Mouse (Mus musculus) 416B (cell line): ENCODE measurements around the gene Shtn1.

Experiments
- DNase-seq: peaks from one replicate; pipeline ENCODE4 v3.0.0; 2011; ENCODE audit warnings: low read depth

Shtn1 gene

DNA sequence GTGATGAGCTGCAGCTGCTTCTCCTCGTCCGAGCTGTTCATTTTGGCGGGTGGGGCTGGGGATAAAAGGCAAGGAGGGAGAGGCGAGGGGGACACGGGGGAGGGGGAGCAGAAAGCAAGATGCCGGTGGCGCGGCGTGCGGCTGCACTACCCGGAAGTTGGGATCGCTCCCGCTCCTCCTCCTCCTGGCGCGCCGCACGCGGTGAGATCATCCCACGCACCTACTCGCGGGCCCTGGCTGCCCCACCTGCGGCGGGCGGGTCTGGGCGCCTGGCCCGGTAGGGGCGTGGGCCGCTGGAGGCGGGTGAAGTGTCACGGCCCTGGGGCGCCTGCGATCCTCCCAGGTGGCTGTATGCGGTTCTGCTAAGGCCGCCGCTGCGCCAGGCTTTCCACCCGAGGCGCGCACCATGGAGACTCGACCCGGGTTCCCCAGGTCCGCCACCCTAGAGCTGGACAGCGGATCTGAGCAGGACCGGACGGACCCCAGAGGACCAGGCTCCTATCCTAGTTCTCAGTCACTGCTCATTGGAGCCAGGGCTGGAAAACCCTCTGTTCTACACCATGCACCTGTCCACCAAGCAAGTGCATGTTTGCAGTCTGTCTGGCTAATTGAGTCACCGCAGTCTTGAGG lies at the start of gene Shtn1:
Gene Shtn1, minus strand, starts transcription at position 629 of the 630 bp plus-strand sequence.
- DNase-seq = no peak

DNA sequence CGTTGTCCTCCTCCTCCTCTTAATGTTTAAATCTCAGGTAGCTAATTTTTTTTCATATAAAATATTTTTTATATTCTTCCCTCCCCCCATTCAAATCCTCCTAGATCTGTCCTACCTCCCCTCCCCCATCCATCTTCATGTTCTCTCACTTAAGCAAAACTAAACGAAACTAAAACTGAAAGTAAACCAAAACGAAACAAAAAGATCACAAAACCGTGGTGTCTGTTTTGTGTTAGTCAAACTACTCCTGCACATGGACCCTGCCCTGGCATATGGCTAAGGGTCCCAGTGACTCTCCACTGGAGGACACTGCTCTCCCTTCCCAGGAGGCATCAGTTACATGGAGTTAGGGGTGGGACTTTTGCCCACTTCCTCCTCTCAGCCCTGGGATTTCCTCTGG lies 38.3 kb upstream of the Shtn1 start:
- peak; percentile 34 for DNase-seq

- DNase-seq = peak; percentile 11
Measured at GRCm38 (mm10) chr19:59109937-59110336, 34.0 kb upstream of the Shtn1 start.

DNA sequence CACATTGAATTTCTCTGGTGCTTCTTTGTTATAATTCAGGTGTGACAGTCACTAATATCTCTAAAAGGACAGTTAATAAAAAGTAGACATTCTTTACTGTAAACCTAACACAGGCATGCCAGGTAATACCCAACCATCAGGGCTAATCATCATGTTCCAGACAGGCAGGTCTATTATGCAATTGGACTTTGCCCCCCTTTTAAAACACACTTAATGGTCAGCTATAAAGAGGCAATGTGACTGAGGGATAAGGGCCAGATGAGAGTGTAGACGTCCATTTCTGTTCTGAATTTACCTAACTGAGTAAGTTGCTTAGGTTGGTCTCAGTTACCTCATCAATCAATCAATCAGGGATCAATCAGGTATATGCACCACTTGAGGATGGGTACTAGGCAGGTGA lies 22.4 kb upstream of the Shtn1 start:
- DNase-seq = no peak

DNA sequence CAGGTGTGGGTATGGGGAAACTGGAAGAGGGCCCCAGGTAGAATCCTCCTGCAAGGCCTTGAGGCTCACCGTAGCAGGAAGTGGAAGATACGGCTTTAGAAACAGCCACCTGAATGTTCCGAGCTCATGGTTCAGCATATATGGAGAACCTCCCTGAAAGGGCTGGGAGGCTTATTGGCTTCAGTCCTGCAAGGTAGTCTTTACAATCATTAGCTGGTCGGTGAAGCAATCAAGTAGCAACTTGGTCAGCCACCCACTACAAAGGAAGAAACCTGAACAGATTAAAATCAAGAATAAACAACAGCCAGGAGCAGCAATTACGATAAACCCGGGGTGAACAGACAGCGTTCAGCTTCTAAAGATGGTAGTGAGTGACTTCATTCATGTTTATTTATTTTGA lies 16.4 kb upstream of the Shtn1 start:
- DNase-seq = no peak

DNA sequence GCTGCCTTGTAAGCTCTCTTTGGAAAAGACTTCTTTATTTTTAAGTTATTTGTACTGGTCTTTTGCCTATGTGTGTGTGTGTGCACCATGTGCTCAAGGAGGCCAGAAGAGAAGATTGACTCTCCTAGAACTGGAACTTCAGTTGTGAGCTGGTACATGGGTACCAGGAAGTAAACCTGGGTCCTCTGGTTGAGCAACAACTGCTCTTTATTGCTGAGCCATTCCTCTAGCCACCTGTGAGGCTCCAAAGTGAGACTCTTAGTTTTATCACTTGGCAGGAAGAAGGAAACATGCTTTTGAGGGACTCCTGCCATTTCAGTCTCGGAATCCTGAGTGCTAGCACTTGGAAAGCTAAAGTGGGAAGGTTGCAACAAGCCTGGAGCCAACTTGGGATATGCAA lies 14.4 kb upstream of the Shtn1 start:
- DNase-seq = no peak

DNA sequence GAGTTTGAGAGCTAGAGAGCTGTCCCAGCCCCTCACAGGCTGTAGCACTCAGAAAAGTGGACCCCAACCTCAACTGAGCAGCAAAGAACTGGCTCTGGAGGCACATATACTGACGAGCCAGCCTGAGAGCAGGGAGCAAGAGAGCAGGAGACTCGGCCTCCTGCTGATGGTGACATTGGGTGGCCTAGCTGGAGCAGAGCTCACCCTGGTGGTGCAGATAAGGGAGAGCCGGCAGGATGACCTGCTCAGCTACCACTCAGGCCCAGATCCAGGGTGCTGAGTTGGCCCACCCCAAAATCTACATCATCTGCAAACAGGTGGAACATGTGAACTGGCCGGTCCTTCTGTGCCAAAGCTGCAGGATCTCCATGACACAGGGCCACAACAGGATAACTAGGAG lies 8.4 kb upstream of the Shtn1 start:
- no peak for DNase-seq

GRCm38 (mm10) chr19:59076131-59076530 lies 231 bp upstream of the Shtn1 start:
- DNase-seq = no peak

DNA sequence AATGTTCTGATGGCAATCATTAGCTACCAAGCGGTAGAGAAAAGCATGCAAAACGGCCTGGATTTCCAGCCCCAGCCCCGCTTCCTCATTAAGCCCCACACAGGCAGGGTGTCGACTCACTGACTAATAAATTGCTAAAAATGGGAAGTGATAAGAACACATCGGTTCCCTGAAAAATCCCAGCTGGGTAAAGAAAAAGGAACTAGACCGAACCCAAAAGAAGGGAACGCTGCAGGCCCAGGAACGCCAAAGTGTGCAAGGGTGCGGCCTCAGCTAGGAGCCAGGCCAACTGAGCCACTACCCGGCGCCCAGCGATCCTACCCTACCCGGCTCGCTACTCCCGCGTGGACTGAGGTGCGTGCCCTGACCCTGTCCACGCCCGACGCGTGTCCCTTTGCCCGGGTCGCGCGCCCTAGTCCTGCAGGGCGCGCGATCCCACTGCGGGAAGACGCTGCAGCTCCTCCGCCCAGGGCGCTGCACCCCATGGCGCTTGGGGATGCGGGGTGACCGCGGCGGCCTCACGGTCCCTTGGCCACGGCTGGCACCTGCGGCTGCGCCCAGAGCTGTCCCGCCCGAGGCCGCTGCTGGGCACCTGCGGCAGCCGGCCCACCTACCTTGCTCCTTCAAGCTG lies 944 bp downstream of the Shtn1 start:
- DNase-seq = no peak

GRCm38 (mm10) chr19:59074381-59074780 lies 1.5 kb downstream of the Shtn1 start:
- no peak for DNase-seq

DNA sequence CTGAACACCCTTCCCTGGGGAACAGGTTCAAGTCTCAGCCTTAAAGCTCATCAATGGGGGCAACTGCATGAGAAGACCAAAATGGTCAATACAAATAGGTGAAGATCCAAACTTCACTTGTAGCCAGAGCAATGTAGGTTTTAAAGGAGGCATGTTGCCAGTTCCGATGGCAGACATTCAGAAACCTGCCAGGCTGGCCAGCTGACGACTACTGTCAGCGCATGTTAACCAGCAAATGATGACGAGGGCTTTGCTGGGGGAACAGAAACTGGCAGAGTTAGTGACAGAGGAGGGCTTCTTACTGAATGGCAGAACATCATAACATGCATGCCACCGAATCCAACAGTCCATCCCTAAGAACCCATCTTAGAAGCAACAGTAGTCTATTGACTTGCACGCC lies 2.9 kb downstream of the Shtn1 start:
- DNase-seq = no peak

- peak; percentile 26 for DNase-seq
Measured at GRCm38 (mm10) chr19:59071979-59072378, 3.9 kb downstream of the Shtn1 start.

- DNase-seq = peak; percentile 55
Measured at GRCm38 (mm10) chr19:59071396-59071795, 4.5 kb downstream of the Shtn1 start.

GRCm38 (mm10) chr19:59067652-59068051 lies 8.2 kb downstream of the Shtn1 start:
- DNase-seq = no peak

GRCm38 (mm10) chr19:59066670-59067069 lies 9.2 kb downstream of the Shtn1 start:
- DNase-seq = no peak

DNA sequence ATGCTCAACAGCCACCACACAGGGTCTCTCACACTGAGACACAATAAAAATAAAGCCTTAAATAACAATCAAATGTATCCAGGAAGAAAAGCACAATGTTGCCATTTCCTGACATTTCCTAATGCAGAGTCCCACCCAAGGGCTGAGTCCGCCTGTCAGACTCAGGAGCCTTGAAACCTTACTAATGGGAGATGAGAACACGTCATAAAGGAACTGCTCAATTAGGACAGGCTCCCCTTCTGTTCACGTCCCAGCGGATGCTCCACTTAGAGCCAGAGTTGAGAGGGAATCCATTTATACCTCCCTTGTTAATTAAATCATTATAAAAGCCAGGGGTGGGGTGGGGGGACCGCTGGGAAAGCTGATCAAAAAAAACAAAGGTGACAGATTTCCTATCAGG lies 9.8 kb downstream of the Shtn1 start:
- no peak for DNase-seq

DNA sequence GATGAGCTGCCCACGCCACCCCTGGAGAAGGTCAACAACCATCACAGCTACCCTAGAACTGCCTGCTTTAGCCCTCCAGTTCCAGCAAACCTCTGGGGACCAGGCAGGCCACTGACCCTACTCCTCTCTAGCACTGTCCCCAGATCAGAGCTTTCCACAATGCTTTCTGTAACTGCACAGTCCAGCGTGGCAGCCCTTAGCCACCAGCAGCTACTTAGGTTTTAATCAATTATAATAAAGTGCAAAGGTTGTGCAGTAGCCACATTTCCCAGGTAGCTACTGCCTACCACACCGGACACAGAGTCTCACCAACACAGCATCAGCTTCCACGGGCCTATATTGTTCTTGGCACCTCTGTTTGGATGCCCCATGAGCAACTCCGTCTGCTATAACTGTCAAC lies 11.3 kb downstream of the Shtn1 start:
- no peak for DNase-seq

GRCm38 (mm10) chr19:59063568-59063967 lies 12.3 kb downstream of the Shtn1 start:
- no peak for DNase-seq

DNA sequence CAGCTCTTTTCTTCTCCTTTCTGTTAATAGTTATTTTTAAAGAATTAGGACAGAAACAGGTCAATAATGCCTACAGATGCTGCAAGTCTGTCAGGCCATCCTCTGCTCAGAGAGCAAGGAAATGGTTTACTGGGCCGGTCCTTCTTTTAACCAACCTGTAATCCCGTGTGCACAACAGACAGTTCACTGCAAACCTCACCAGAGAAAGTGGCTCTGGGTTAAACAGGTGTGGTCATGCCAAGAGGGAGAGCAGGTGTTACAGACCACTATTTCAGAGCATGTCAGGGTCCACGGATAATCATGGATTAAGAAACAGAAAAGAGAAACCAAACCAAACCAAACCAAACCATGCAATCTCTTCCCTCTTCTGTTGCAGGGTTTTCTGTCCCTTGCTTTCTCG lies 17.8 kb downstream of the Shtn1 start:
- no peak for DNase-seq

DNA sequence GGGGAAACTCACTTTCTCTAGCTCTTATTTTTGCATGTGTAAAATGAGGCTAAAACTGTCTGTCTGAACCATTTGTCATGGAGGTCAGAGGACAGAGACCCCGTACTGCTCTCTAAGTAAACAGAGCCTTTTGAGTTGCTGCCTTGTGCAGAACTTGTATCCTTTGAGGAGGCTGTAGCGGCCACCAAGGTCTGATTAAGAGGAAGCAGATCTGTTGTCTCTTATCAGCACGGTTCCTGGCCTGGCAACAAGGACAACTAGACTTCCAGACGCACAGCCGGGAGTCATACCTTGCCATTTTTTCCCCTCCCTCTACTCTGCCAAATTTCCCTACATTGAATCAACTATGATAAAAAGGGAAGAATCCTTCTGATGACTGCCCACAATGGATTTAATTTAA lies 18.5 kb downstream of the Shtn1 start:
- DNase-seq = no peak

GRCm38 (mm10) chr19:59054632-59054951 lies 21.3 kb downstream of the Shtn1 start:
- no peak for DNase-seq

DNA sequence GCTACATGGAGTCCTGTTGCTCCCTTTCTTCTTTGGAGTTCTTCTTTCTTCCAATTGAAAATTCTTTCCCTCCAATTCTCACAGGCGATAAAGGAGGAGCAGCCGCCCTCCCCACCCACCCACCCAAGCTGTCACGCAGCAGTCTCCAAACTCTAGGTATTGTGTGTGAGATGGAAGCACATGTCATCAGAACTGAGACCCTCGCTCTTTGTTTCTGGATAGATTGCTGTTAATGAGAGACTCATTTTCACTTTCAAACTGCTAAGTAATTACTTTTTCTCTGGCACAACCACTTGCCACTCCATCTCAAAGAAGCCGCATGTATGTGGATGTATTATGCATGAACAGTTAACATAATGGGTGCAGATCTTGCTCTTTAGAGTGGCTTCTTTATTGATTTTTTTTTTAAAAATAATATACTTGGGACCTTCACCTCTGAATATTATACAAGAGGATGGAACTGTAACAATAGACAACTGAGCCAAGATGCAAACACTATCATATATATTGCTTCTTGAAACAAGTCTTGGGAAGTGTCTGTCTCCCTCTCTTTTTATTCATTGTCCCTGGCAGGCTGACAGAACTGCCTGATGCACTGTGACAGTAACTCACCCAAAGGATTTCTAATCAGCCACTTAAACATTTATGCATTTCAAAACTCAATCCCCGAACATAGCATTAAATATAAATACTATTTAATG lies 21.8 kb downstream of the Shtn1 start:
- no peak for DNase-seq

- DNase-seq = no peak
Measured at GRCm38 (mm10) chr19:59052783-59053490, 23.0 kb downstream of the Shtn1 start.
